Mouse (Mus musculus): ENCODE data around the gene Ehd3.
"Not testable (repeated sequence)": the region's sequence is repeated elsewhere in the genome, so short reads cannot be mapped to it uniquely, and the experiment has no call there.

Ehd3 gene

GRCm38 (mm10) chr17:73827446-73827845, 23.5 kb downstream of the Ehd3 start:
- no peak for DNase-seq

DNA sequence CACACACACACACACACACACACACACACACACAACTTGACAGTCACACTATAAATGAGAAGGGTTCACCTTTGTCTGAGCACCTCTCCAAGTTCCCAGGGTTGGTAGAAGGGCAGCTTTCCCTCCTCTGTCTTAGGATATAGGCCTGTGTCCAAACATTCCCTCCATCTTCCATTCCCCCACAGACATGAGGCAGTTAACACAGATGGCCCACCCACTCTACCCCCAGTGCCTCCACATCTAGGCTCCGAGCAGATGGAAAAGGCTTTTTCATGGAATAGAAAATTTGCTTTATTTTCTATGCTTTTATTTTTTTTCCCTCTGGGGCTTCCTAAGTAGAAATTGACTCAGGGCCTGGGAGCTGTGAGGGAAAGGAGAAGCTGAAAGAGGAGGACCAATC, 26.6 kb downstream of the Ehd3 start:
- no peak for DNase-seq

GRCm38 (mm10) chr17:73831427-73831826, 27.5 kb downstream of the Ehd3 start:
- no peak for DNase-seq

DNA sequence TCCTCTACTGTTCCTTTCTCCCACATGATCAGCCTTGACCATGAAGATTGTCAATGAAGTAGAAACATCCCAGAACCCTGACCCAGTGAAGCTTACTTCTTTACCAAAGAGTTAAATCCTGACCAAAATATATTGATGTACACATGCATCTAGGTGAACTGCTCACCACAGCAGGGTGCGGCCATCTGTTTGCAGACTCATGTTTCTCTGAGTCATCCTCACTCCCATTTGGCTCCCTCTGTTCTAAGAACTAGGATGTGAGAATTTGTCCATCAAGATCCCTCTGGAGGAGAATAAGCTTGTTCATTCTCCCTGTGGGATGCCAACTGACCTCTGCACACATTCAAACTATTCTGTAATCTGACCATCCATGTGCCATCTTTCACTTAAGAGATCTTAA, 29.0 kb downstream of the Ehd3 start:
- DNase-seq, result no peak

GRCm38 (mm10) chr17:73833474-73833873, 29.5 kb downstream of the Ehd3 start:
- no peak for DNase-seq

- no peak for DNase-seq
Observed at GRCm38 (mm10) chr17:73836601-73837000, 32.7 kb downstream of the Ehd3 start.

GRCm38 (mm10) chr17:73837244-73837643, 33.3 kb downstream of the Ehd3 start:
- DNase-seq, result no peak

GRCm38 (mm10) chr17:73839086-73839835, 35.3 kb downstream of the Ehd3 start:
- DNase-seq, result no peak

- not testable (repeated sequence) for DNase-seq
Observed at GRCm38 (mm10) chr17:73839876-73840275, 35.9 kb downstream of the Ehd3 start.

- DNase-seq, result no peak
Observed at GRCm38 (mm10) chr17:73842963-73843362, 39.0 kb downstream of the Ehd3 start.

DNA sequence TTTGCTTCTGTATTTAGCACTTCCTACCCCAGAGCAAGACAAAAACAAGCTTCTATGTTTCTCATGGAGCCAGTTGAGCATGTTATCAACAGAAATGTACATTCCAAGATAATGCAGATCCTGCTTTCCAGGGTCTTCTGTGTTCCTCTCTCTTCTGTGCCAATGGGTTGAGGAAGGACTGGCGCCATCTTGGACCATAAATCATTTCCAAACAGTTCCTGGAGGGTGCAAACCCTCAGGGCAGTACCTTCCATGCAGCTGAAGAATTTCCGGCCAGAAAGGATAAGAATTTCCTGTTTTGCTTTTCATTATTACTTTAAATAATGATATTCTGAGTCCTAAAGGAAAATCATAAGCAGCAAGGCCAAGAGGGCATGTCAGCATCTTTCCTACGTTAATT, 41.7 kb downstream of the Ehd3 start:
- DNase-seq, result no peak

DNA sequence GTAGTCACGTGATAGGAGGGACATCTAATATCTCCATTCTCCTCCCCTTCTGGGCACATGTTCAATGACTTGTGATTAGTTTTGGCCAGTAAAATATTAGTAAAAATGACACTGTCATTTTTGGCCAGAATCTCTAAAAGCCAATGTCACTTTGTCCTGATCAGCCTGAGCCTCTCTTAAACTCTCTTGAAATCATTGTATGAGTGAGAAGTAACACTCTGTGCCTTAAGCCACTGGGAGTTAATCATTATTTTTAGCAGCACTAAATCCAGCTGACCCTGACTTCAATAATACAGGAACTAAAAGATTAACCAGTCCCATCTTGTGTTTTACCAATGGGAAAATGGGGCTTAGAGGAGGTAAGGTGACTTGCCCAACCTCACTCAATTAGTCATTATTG, 43.5 kb downstream of the Ehd3 start:
- no peak for DNase-seq

- DNase-seq, result no peak
Observed at GRCm38 (mm10) chr17:73853041-73853440, 49.1 kb downstream of the Ehd3 start.

DNA sequence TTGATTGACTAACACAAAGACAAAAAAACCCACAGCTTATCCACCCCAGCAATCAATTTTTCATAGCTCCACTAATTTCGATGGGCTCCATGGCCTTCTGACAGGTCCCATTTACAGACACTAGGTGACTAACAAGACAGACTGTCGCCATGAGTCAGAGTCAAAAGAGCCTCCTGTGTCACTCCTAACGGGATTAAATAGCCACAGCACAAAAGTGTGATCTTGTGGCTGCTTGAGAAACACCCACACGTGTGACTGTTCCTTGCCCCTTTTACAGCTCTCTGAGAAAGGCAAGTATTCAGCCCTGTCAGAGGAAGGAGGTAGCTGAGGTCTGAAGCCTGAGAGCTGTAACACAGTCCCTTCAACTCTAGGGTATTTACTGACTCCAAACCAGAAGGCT, 49.8 kb downstream of the Ehd3 start:
- DNase-seq, result no peak

- DNase-seq, result no peak
Observed at GRCm38 (mm10) chr17:73869008-73869685, 65.2 kb downstream of the Ehd3 start.

DNA sequence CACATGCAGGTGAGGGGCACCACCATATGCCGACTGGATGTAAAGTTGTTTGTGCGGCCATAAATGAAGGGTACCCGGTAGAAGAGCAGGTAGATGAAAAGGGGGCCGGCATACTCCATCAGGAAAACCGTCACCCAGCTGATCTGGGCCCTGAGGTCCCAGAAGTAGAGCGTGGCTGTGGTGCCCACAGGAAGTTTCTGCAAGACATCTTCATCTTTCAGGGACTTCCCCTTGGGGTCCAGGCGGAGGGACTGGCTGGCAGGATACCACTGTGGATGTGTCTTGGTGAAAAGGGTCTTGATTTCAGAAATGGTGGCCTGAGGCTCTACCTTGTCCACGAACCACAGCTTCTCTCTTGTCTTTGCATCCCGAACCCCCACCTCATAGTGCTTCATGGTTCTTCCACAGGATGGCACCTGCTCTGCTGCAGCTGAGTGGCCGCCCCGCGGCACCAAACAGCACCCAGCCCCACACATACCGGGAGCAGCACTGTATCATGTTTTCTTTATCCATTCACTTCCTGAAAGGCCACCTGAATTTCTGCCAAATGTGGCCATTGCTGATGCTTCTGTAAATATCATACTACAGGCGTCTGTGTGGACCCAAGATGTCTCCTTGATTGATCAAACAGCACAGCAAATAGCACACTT, 67.1 kb downstream of the Ehd3 start:
- no peak for DNase-seq

DNA sequence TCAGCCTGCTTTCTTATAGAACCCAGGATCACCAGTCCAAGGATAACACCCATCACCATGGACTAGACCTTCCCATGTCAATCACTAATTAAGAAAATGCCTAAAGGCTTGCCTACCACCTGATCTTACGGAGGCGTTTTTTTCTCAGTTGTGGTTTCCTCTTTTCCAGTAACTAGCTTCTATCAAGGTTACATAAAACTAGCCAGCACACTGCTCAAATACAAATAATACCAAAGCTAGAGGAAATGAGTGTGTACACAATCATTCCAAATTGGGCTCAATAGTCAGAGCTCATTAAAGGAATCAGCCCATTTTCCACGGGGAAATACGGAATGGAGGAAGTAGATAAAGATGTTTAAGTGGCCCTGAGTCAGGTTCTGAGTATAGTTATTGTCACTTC, 71.3 kb downstream of the Ehd3 start:
- no peak for DNase-seq

DNA sequence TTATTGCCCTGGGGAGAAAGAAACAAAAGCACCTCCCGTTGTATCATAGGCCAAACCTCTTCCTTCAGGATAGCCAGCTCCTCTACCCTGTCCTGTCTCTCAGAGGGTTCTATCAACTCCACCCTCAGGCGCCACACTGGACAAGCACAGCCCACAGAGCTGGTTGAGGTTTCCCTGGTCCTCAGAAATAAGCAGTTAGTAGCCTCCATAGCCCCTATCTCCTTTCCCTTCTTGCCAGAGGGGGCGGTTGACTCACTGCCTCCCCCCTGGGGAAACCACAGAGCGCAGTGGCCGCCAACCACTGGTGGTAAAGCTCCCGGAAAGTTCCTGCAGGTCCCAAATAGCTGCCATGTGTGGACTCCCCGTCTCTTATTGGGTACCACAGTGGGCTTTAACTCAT, 71.7 kb downstream of the Ehd3 start:
- DNase-seq, result no peak

GRCm38 (mm10) chr17:73879262-73879916, 75.5 kb downstream of the Ehd3 start:
- no peak for DNase-seq

- DNase-seq, result no peak
Observed at GRCm38 (mm10) chr17:73880286-73880685, 76.4 kb downstream of the Ehd3 start.

GRCm38 (mm10) chr17:73881295-73881694, 77.4 kb downstream of the Ehd3 start:
- no peak for DNase-seq

Measured in embryo, embryonic 11 days (tissue).